In the genomic region with DNA sequence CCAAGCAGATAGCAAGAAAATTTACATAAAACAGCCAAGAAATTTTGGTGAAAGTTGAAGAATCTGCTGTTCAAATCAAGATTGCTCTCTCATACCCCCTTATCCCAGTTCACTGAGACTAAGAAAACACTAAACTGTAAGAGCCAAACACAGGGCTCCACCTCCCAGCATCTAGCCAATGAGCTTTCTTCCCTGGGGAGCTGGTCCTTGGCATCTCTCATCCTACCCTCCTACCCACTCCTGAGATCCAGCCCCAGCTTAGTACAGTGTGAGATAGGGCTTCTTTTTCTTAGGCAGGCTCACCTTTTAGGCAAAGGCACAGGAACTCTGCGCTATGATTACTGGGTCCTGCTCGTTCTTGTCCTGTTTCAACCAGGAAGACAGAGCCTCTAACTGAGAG, we compare ENCODE assay signal across 16 mouse cellular contexts. TPM values are rescaled to one million over a fixed set of nuclear protein-coding genes. Genes with fewer than 3 reads are reported as not detected.
DNase-seq lines count a peak whose midpoint lies in the region; ATAC-seq and TF ChIP-seq lines count a peak whose summit lies in the region.
"Had no signal": no experiment of that assay in that cellular context is flagged by ENCODE, and none has a peak within 500 bp of the region (broad histone marks: within the 10 kb centered on the region; RNA-seq: fewer than 3 reads in every experiment).

No protein-coding gene starts in this region.

- no peak for TF ChIP-seq EP300 in stomach, postnatal 0 days (optimal IDR thresholded peaks at IDR 0.05)

- no peak for ATAC-seq in forebrain, embryonic 14.5 days
- no peak for ATAC-seq in intestine, embryonic 14.5 days (replicated peaks; ENCODE audit: low FRiP score, low TSS enrichment, low read depth)
- ATAC-seq in intestine, embryonic 15.5 days: no peak
- ATAC-seq in stomach, postnatal 0 days (ENCODE audit: low FRiP score, low TSS enrichment): no peak
- ATAC-seq: forebrain, embryonic 15.5 days; hindbrain, postnatal 0 days had no signal

- WGBS in forebrain, embryonic 10.5 days: 82% methylated on average over 2 of the region's 2 CpGs
- WGBS in forebrain, embryonic 14.5 days: 84% methylated on average over 2 of the region's 2 CpGs
- 81% methylated on average over 2 of the region's 2 CpGs for WGBS in intestine, embryonic 14.5 days
- 74% methylated on average over 2 of the region's 2 CpGs for WGBS in intestine, embryonic 15.5 days
- WGBS in stomach, postnatal 0 days: 60% methylated on average over 2 of the region's 2 CpGs

- DNase-seq in forebrain, embryonic 10.5 days (ENCODE audit: extremely low spot score, low spot score): peak; percentile 8
- DNase-seq in forebrain, embryonic 14.5 days (ENCODE audit: low spot score): no peak
- peak; percentile 32 for DNase-seq in intestine, embryonic 14.5 days (ENCODE audit: low spot score)
- DNase-seq in lung, postnatal 36 days: peak; percentile 44
- no peak for DNase-seq in lung, postnatal 14 days
- DNase-seq in stomach, postnatal 0 days (ENCODE audit: low spot score): peak; percentile 4
- DNase-seq: cerebellum, adult 8-10 months; cerebellum, postnatal 36 days; kidney, adult 11 months; layer of hippocampus, adult 9-11 months had no signal

- no peaks in the 10 kb centered on the region for H3K36me3 ChIP-seq in forebrain, embryonic 10.5 days (replicated peaks)
- H3K36me3 ChIP-seq in forebrain, embryonic 14.5 days (ENCODE audit: control insufficient read depth, insufficient read depth, low read length): no peaks in the 10 kb centered on the region
- peaks cover 14% of the 10 kb centered on the region for H3K36me3 ChIP-seq in intestine, embryonic 14.5 days (ENCODE audit: control insufficient read depth, insufficient read depth, low read length)
- H3K36me3 ChIP-seq in intestine, embryonic 15.5 days: peaks cover 5% of the 10 kb centered on the region; the same call in 1 of the 2 replicates
- no peaks in the 10 kb centered on the region; the same call in 1 of the 2 replicates for H3K36me3 ChIP-seq in stomach, postnatal 0 days (ENCODE audit: control insufficient read depth, insufficient read depth, low read length)
- H3K36me3 ChIP-seq: forebrain, embryonic 15.5 days had no signal

- no peak overlapping the region for H3K9ac ChIP-seq in forebrain, embryonic 14.5 days (ENCODE audit: low read length)
- no peak overlapping the region for H3K9ac ChIP-seq in intestine, embryonic 14.5 days (ENCODE audit: low read length)
- H3K9ac ChIP-seq in intestine, embryonic 15.5 days: no peak overlapping the region
- H3K9ac ChIP-seq in stomach, postnatal 0 days (ENCODE audit: low read length): no peak overlapping the region
- H3K9ac ChIP-seq: forebrain, embryonic 15.5 days; kidney, embryonic 15.5 days had no signal

- no peak for TF ChIP-seq CTCF in stomach, postnatal 0 days (IDR thresholded peaks at IDR 0.05; ENCODE audit: low read depth)

- no peaks in the 10 kb centered on the region for H3K4me1 ChIP-seq in forebrain, embryonic 10.5 days
- H3K4me1 ChIP-seq in forebrain, embryonic 14.5 days (ENCODE audit: control insufficient read depth, insufficient read depth, low read length): no peaks in the 10 kb centered on the region
- peaks cover 2% of the 10 kb centered on the region; the same call in 1 of the 2 replicates for H3K4me1 ChIP-seq in intestine, embryonic 14.5 days (replicated peaks; ENCODE audit: control insufficient read depth, insufficient read depth, low read length)
- no peaks in the 10 kb centered on the region for H3K4me1 ChIP-seq in intestine, embryonic 15.5 days (replicated peaks)
- no peaks in the 10 kb centered on the region for H3K4me1 ChIP-seq in stomach, postnatal 0 days (replicated peaks; ENCODE audit: control insufficient read depth, insufficient read depth)
- H3K4me1 ChIP-seq: forebrain, embryonic 15.5 days; kidney, embryonic 15.5 days had no signal

- no peak overlapping the region for H3K27ac ChIP-seq in forebrain, embryonic 10.5 days
- H3K27ac ChIP-seq in forebrain, embryonic 14.5 days (ENCODE audit: low read depth, low read length): no peak overlapping the region
- H3K27ac ChIP-seq in intestine, embryonic 14.5 days (ENCODE audit: low read depth): no peak overlapping the region
- H3K27ac ChIP-seq in intestine, embryonic 15.5 days: no peak overlapping the region
- no peak overlapping the region for H3K27ac ChIP-seq in stomach, postnatal 0 days (replicated peaks)
- H3K27ac ChIP-seq: forebrain, embryonic 15.5 days; hindbrain, postnatal 0 days; kidney, embryonic 15.5 days; left cerebral cortex, adult 2 months had no signal

- H3K4me3 ChIP-seq in forebrain, embryonic 10.5 days: no peak overlapping the region
- no peak overlapping the region for H3K4me3 ChIP-seq in forebrain, embryonic 14.5 days (ENCODE audit: low read depth, low read length)
- no peak overlapping the region for H3K4me3 ChIP-seq in intestine, embryonic 14.5 days (ENCODE audit: low read depth, low read length)
- H3K4me3 ChIP-seq in intestine, embryonic 15.5 days (replicated peaks): no peak overlapping the region
- no peak overlapping the region for H3K4me3 ChIP-seq in stomach, postnatal 0 days (ENCODE audit: low read depth, low read length)
- H3K4me3 ChIP-seq: forebrain, embryonic 15.5 days; kidney, embryonic 15.5 days; left cerebral cortex, adult 2 months had no signal

- H3K4me2 ChIP-seq in forebrain, embryonic 14.5 days (ENCODE audit: low read length): no peak overlapping the region
- no peak overlapping the region for H3K4me2 ChIP-seq in intestine, embryonic 14.5 days (ENCODE audit: low read length)
- no peak overlapping the region for H3K4me2 ChIP-seq in intestine, embryonic 15.5 days (replicated peaks)
- H3K4me2 ChIP-seq in stomach, postnatal 0 days (replicated peaks; ENCODE audit: low read depth): no peak overlapping the region
- H3K4me2 ChIP-seq: forebrain, embryonic 15.5 days; kidney, embryonic 15.5 days; midbrain, embryonic 11.5 days had no signal

- no peaks in the 10 kb centered on the region for H3K9me3 ChIP-seq in forebrain, embryonic 10.5 days
- H3K9me3 ChIP-seq in forebrain, embryonic 14.5 days (replicated peaks; ENCODE audit: control insufficient read depth, low read length): no peaks in the 10 kb centered on the region
- 0 out of 2 replicates have a peak, but pooled peaks cover 2% of the 10 kb centered on the region for H3K9me3 ChIP-seq in intestine, embryonic 14.5 days (ENCODE audit: control insufficient read depth, low read length)
- no peaks in the 10 kb centered on the region for H3K9me3 ChIP-seq in intestine, embryonic 15.5 days
- no peaks in the 10 kb centered on the region for H3K9me3 ChIP-seq in stomach, postnatal 0 days (ENCODE audit: control insufficient read depth, low read length)
- H3K9me3 ChIP-seq: forebrain, embryonic 15.5 days; kidney, embryonic 15.5 days had no signal

- no peaks in the 10 kb centered on the region for H3K27me3 ChIP-seq in forebrain, embryonic 10.5 days (ENCODE audit: poor library complexity, severe bottlenecking)
- no peaks in the 10 kb centered on the region for H3K27me3 ChIP-seq in forebrain, embryonic 14.5 days (replicated peaks; ENCODE audit: control insufficient read depth, insufficient read depth, low read length)
- H3K27me3 ChIP-seq in intestine, embryonic 14.5 days (replicated peaks; ENCODE audit: control insufficient read depth, insufficient read depth, low read length): no peaks in the 10 kb centered on the region
- H3K27me3 ChIP-seq in intestine, embryonic 15.5 days (replicated peaks): no peaks in the 10 kb centered on the region
- H3K27me3 ChIP-seq in stomach, postnatal 0 days (ENCODE audit: control insufficient read depth, insufficient read depth, low read length): no peaks in the 10 kb centered on the region
- H3K27me3 ChIP-seq: forebrain, embryonic 15.5 days; kidney, embryonic 15.5 days had no signal

RNA-seq across cellular contexts. Expression of a gene that starts 34.0 kb away (rescaled TPM):
- 12.9 and 15.6 TPM in 2 replicates for polyA plus RNA-seq in forebrain, embryonic 10.5 days (2016; fragmentation: Nextera tagmentation; extraction: Ambion mirVana)
- polyA plus RNA-seq in forebrain, embryonic 14.5 days (2014; fragmentation: Nextera tagmentation; extraction: Ambion mirVana): 26.8 and 34.9 TPM in 2 replicates
- 120 and 133 TPM in 2 replicates for polyA plus RNA-seq in intestine, embryonic 14.5 days (2014; fragmentation: Nextera tagmentation; extraction: Ambion mirVana)
- polyA plus RNA-seq in intestine, embryonic 15.5 days (2015; fragmentation: Nextera tagmentation; extraction: Ambion mirVana): 111 and 115 TPM in 2 replicates
- 96.7 and 102 TPM in 2 replicates for polyA plus RNA-seq in stomach, postnatal 0 days (2015; fragmentation: Nextera tagmentation; extraction: Ambion mirVana)

Comparison
In these comparisons a context has a peak if more than half of its experiments do, and no peak if none do; other contexts are left out.
1. DNase-seq: peak in forebrain, embryonic 10.5 days (single experiment), intestine, embryonic 14.5 days (single experiment), lung, postnatal 36 days (single experiment) and stomach, postnatal 0 days (single experiment); none in forebrain, embryonic 14.5 days (single experiment) and lung, postnatal 14 days (single experiment).